Mouse (Mus musculus): ENCODE data around the gene Kras.
A peak's percentile ranks its signal among the peaks of the same experiment; 100 is the strongest.

Kras gene

DNA sequence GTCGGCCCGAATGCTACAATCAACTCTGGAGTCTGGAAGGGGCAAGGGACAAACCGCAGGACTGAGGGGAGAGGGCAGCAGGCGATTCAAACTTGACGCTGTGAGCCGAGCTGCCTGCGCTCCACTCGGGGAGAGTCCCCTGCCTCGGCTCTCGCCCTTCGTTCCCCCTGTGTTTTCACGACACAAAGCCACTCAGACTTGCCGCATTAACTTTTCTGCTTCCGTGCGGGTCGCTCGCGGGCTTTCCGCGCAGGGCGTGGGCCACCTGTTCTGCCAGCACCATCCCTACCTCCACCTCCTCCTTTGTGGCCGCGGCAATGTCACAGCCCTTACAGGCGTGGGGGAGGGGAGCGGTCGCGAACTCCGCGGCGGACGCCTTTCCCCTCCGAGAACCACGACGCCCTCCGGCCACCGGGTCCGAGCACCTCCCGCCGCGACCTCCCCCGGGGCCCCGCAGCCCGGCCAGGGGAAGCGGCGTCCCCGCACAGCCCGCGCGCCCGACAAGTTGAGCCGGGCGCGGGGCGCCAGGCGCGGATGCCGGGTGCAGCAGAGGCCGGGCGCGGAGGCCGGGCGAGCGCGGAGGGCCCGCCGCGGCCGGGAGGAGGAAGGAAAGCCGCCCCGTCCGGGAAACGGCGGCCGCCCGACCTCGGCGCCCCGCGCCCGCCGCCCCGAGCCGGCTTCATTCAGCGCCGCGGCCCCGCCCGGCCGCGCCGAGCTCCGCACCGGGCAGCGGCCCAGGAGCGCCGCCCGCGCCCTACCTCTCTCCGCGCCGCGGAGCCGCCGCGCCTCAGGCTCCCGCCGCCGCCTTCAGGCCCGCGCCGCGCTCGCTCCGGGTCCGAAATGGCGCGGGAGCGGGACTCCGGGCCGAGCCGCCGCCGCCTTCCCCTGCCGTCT lies 501 bp downstream of the Kras start:
- no peak for DNase-seq (ENCODE audit: low read depth, low spot score)

GRCm38 (mm10) chr6:145247886-145248285 lies 2.2 kb downstream of the Kras start:
- no peak for DNase-seq (ENCODE audit: low read depth, low spot score)

GRCm38 (mm10) chr6:145246841-145247240 lies 3.2 kb downstream of the Kras start:
- DNase-seq (ENCODE audit: low read depth, low spot score), result no peak

GRCm38 (mm10) chr6:145242521-145242920 lies 7.5 kb downstream of the Kras start:
- DNase-seq (ENCODE audit: low read depth, low spot score), result no peak

DNA sequence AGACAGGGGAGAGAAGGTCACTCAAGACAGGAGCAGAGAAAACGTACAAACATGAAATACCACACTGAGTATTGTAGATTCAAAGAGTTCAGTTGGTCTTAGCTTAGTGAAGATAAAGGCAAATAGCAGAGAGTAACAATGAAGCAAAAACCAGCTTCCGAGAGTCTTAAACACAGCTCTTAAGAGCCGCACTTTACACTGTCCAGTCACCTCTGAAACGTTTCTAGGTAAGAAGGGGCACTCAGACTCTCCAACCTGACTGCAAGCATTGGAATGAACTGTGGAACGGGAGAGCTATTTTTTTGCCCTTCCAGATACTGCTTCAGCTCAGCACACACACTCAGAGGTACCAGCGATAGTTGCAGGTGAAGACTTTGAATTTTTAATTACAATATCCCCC lies 9.8 kb downstream of the Kras start:
- DNase-seq (ENCODE audit: low read depth, low spot score), result no peak

DNA sequence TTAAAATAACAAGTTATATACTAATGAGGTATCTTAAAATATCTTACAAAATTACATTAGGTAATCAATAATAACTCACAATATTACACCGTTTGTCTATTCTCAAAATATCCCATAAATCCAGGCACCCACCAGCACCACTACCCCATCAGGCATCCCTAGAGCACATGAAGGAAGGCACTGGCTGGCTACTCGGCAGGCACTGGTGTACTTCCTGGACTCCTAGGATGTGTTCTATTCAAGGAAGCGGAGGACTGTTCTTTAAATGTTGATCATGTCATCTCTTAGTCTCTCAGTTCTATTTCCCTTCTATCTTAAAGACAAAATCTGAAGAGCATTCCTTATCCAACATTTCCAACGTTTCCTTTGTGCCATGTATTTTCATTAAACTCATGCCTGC lies 12.9 kb downstream of the Kras start:
- DNase-seq (ENCODE audit: low read depth, low spot score), result no peak

DNA sequence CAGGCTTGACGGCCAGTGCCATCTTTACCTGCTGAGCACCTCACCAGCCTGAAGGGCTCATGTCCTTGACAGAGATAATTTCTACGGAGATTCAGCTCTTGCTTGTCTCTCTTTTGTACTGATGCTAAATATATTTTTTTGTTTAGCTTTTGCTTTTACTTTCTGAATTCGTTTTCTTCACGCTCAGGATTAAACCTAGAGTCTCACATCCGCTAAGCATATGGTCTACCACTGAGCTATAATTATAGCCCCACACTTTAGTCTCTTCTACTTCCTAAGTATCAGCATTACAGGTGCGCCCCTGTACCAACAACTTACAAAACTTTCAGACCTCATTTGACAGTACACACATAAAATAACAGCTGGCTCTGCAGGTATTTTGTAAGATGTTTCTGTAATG lies 14.7 kb downstream of the Kras start:
- DNase-seq (ENCODE audit: low read depth, low spot score), result no peak

GRCm38 (mm10) chr6:145234391-145234790 lies 15.6 kb downstream of the Kras start:
- no peak for DNase-seq (ENCODE audit: low read depth, low spot score)

DNA sequence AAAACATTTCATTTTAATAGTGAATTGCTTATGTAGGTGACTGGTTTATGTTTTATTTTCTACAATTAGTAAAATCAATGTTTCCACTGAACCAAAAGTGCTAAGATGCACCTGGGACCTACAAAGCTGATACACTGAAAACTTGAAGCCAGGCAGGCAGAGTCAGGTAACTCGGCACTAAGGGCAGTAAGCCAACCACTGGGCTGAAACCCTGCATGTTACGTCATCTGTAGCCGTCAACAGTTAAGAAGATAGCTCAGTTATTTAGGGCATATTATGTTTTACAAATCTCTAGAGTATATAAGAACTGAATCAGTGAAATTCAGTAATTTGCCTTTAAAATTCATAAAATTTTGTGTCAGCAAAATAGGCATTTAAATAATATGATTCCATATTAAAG lies 23.7 kb downstream of the Kras start:
- DNase-seq (ENCODE audit: low read depth, low spot score), result no peak

DNA sequence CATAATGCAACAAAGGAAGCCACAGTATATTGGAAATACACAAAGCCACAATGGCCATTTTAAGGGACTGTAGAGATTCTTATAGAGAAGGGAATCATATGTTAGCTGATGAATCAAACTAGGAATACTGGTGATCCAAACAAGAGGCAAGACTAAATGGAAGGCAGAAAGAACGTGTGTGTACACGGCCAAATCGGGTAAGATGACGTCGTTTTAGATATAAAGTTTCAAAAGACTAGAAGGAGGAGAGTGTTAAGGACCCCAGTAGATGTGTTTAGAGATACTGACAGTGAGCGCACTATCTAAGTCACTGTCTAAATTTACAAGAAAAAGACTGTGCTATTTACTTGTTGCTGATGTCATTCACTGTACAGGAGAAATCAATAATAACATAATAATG lies 25.8 kb downstream of the Kras start:
- DNase-seq (ENCODE audit: low read depth, low spot score), result no peak

DNA sequence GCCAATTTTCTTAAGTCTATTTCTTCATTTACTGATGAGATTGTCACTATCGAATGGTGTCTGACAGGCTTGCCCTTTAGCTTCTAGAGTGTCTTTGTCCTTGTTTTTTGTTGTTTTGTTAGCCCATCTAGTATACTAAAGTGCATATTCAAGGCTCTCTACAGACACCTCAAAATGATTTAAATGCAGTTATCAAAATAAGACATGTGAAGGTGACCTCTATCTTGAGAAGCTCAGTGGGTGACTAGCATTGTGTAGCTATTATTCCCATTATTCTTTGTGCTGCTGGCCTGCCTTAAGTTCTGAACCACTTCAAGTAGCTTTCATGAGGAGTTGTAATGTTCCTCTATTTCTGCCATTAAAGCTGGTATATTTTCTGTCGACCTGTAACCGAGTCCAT lies 34.2 kb downstream of the Kras start:
- no peak for DNase-seq (ENCODE audit: low read depth, low spot score)

- no peak for DNase-seq (ENCODE audit: low read depth, low spot score)
Measured at GRCm38 (mm10) chr6:145213916-145214315, 36.1 kb downstream of the Kras start.

- no peak for DNase-seq (ENCODE audit: low read depth, low spot score)
Measured at GRCm38 (mm10) chr6:145211376-145212305, 38.4 kb downstream of the Kras start.

GRCm38 (mm10) chr6:145210816-145211338 lies 39.2 kb downstream of the Kras start, which contains the start of the genes Casc1 and Etfrf1:
TSS of gene Casc1 (minus strand) at chr6:145211005.
TSS of gene Etfrf1 (plus strand) at chr6:145211134.
- DNase-seq (ENCODE audit: low read depth, low spot score), result peak; percentile 99

GRCm38 (mm10) chr6:145210056-145210680 lies 39.9 kb downstream of the Kras start:
- no peak for DNase-seq (ENCODE audit: low read depth, low spot score)

DNA sequence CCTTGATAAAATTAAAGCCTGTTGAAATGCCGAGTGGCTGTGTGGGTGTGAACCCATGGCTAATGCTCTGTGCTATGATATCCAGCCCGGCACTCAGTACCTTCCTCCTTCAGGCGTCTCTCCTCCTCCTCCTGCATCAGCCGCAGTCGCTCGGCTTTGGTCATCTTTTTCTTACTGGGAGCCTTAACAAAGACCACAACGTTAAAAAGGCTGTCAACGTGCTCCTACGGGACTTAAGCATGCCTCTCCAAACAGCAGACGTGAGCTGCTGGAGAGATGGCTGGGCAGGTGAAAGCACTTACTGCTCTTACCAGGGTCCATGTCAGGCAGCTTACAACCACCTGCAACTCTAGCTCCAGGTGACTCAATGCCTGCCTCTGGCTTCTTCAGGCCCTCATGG lies 44.9 kb downstream of the Kras start:
- DNase-seq (ENCODE audit: low read depth, low spot score), result no peak

DNA sequence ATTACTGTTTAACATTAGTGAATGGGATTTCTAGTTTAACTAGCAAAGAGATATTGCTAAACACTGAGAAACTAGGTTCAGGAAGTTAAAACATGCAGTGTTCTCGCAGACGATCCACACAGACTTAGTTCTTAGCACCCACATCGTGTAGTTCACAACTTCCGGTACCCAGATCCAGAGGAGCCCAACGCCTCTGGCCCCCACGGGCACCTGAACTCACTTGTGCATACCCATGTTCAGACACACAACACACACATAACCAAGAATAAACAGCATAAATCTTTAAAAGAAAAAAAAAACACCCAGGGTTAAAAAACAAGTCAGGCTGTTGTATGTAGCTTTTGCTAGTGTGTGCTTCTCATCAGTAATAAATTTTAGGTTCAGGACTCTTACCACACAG lies 45.6 kb downstream of the Kras start:
- DNase-seq (ENCODE audit: low read depth, low spot score), result no peak

- DNase-seq (ENCODE audit: low read depth, low spot score), result no peak
Measured at GRCm38 (mm10) chr6:145202432-145203125, 47.5 kb downstream of the Kras start.

DNA sequence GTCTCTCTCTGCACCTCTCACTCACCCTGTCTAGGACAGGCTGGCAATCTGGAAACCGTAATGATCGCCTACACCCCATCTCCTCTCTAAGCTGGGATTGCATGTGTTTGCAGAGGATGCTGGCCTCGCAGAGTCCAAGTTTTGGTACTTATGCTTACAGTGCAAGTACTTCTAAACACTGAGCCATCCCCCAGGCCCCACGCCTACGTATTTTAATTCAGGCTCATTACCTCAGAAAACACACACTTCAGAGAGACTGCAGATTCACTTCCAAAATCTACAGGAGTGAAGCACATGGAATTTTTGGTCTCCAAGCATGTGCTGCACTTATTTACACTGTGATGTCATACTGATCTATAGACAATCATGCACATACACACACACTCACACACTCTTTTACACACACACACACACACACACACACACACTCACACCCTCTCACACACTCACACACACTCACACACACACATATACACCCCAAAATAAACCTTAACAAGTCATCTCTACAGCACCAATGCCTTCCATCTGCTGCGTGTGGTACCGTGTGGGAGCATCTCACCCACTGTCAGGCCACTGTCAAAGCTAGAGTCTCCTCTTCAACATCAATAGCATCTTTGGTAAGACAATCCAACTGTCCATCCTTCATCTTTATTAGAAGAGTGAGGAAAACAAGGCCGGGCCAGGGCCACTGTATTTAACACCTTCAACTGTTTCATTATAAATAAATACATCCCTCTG lies 51.9 kb downstream of the Kras start:
- no peak for DNase-seq (ENCODE audit: low read depth, low spot score)

- no peak for DNase-seq (ENCODE audit: low read depth, low spot score)
Measured at GRCm38 (mm10) chr6:145193446-145193845, 56.6 kb downstream of the Kras start.
